Mouse (Mus musculus) adrenal gland, postnatal 36 days (tissue): Measurements from ENCODE around the gene Eno4. TPM values are rescaled to one million over a fixed set of nuclear protein-coding genes. Genes with fewer than 3 reads are reported as not detected.

ENCODE experiments used
- DNase-seq, 2 experiments: peaks; one replicate each; pipeline ENCODE4 v3.0.0; 2021; ENCODE audit warnings: mixed read lengths in 1 of 2
- microRNA-seq: library from miRNA; unstranded; fragments of <30 nt; microRNA quantifications from one replicate; pipeline ENCODE4 v1.2.0, GENCODE M21; 2021
- total RNA-seq, 2 experiments: library from RNA; stranded (reverse); gene quantifications; 2 replicates each; pipeline ENCODE4 v1.2.3; 2021

The Eno4 gene
- total RNA-seq, 2 experiments from 2014 or later, result 0.26 to 0.56 TPM

GRCm38 (mm10) chr19:58974126-58974525 is 30.9 kb downstream of the Eno4 start:
- DNase-seq, result peak in 1 of 2 experiments; percentile 7

- DNase-seq, result no peak
Measured at GRCm38 (mm10) chr19:58975216-58975863, 32.1 kb downstream of the Eno4 start.

GRCm38 (mm10) chr19:58978401-58979171 is 35.4 kb downstream of the Eno4 start:
- peak; percentile 49 to 59 for DNase-seq

GRCm38 (mm10) chr19:58979436-58980055 is 36.3 kb downstream of the Eno4 start:
- DNase-seq, result peak; percentile 77

GRCm38 (mm10) chr19:58980056-58980440 is 36.8 kb downstream of the Eno4 start:
- DNase-seq, result no peak

GRCm38 (mm10) chr19:58981571-58981970 is 38.3 kb downstream of the Eno4 start:
- no peak for DNase-seq

- DNase-seq, result no peak
Measured at GRCm38 (mm10) chr19:59002827-59003226, 59.6 kb downstream of the Eno4 start.

- DNase-seq, result no peak
Measured at GRCm38 (mm10) chr19:59006577-59007340, 63.5 kb downstream of the Eno4 start.

GRCm38 (mm10) chr19:59010802-59011201 is 67.6 kb downstream of the Eno4 start:
- no peak for DNase-seq

Small RNA genes lying within 50 kb of the gene (microRNA-seq; reads per million reads assigned to microRNA genes)
- 7.7 reads per million, percentile 20 among the genes with 10 or more reads in this experiment for gene Mir3086

Other genes starting within 250 kb of the Eno4 start
- not detected for gene Pnliprp1, start 214.5 kb upstream of the Eno4 start, total RNA-seq
- not detected for gene Pnliprp2, start 183.7 kb upstream of the Eno4 start, total RNA-seq
- not detected for gene 1700019N19Rik, start 149.0 kb upstream of the Eno4 start, total RNA-seq
- 100 to 1,000 TPM in 1 of 2 experiments, 10 to 100 TPM in 1; 55.1 to 109 TPM for gene Hspa12a, start 229 bp downstream of the Eno4 start, total RNA-seq
- gene Shtn1, start 132.7 kb downstream of the Eno4 start, total RNA-seq, result 10 to 100 TPM; 12.8 to 22.2 TPM
- not detected for gene Vax1, start 226.6 kb downstream of the Eno4 start, total RNA-seq